Mouse (Mus musculus): ENCODE data around the gene Vps54.

DNA sequence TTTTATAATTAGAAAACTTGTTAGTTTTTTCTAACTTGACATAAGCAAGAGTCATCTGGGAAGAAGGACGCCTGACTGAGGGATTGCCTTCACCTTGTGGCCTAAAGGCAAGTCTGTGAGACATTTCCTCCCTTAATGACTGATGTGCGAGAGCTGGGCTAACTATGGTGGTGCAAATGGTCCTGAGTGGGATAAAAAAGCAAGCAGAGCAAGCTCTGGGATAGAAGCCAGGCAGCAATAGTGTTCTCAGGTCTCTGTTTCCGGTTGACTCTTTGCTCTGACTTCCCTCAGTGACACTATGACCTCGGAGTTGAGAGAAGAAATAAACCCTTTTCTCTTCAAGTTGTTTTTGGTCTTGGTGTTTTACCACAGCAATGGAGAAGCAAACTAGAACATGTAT lies 2.1 kb upstream of the Vps54 start:
- TF ChIP-seq CTCF (IDR thresholded peaks at IDR 0.05; ENCODE audit: borderline replicate concordance, control insufficient read depth, extremely low read depth, insufficient read depth, low read length, poor library complexity) (no peak), POLR2A (IDR thresholded peaks at IDR 0.05; ENCODE audit: control insufficient read depth, extremely low read depth, insufficient read depth, low read length, poor library complexity) (no peak)
